Mouse (Mus musculus) erythroblast, embryonic 14.5 days (primary cell): Measurements from ENCODE around the gene Ano4.

Experiments
- GATA1 ChIP-seq: IDR thresholded peaks from 2 replicates; pipeline ENCODE4 v1.6.1; 2012; ENCODE audit warnings: low read length, inconsistent platforms, mixed read lengths
- TAL1 ChIP-seq: IDR thresholded peaks from 3 replicates; pipeline ENCODE4 v1.6.1; 2012; ENCODE audit warnings: low read length, inconsistent platforms, mixed read lengths

DNA sequence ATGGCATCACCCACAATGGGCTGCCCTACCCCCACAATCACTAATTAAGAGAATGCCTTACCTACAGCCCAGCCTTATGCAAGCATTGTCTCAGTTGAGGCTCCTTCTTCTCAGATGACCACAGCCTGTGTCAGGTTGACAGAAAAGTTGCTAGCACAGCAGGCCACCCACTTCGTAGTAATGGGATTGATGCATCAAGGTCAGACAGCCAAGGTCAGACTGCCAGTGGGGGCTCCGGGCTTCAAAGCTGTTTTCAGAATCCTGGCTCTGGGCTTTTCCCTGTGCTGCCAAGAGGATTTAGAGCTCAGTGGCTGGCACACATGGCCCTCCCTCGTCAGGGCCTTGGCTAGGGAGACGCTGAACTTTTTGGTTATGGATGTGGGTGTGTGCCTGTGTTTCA lies 48.1 kb upstream of the Ano4 start:
- TF ChIP-seq GATA1 (no peak), TAL1 (no peak)
